Mouse (Mus musculus) regulatory T cell (primary cell): Measurements from ENCODE around the gene Kcnb1.

Experiments used
- in situ Hi-C: fragments of 300-600 bp; cut with MboI, MseI; formaldehyde crosslinking; loops from one replicate; pipeline ENCODE4 v1.15.1; 2025; ENCODE audit warnings: high pct_unique_total_duplicates

Kcnb1 gene

DNA sequence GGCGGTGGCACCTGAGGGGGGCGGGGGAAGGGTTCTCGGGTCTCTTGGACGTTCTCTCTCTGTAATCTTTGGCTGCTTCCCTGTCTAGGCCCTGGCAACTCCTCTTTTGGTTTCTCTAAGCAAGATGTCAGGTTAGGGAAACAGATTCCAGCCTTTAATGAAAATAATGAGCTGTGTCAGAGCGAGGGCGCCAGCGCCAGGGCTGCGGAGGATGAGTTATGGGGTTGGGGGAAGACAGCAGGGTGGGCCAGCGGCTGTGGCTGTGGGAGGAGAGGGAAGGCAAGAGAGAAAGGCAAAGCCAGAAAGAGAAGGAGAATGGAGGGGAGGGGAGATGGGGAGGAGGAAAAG is 60.4 kb downstream of the Kcnb1 start:
- in situ Hi-C loops = no loop called here

DNA sequence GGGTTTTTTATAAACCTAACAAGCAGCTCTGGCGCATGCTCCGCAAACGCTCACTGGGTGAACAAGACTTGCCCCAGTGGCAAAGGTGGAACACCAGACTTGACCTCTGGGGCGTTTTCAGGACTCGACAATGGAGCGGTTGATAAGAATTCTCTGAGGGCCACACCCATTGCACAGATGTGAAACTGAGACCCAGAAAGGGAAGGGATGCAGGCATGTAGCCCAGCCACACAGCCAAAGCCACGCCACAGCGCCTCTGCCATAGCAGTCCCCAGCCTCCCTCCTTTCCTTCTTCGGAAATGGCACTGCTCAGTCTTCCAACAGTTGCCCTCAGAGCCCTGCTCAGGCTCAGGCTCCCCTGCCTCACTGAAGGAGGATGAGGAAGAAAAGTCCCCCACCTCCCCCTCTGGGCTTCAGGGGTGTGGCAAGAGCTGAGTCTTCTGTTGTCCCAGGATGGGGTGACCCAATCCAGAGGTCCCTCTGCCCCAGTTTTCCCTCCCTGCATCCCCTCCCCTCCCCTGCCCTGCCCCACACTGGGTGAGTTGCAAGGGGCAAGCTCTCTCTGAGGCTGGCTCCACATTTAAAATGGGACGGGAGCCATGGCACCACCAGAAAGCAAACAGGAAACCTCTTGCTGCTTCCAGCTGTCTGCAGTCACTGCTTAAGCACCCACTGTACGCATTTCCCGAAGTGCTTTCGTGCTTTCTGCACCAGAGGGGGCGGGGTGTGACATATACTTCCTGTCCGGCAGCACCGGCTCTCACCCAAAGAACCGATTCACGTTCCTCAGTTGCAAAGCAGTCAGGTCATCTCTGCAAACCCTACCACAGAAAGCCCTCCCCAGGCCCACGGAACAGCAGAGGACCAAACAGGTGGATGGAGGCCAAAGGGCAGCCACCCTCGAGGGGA is 61.0 kb downstream of the Kcnb1 start:
- in situ Hi-C loops = no loop called here

DNA sequence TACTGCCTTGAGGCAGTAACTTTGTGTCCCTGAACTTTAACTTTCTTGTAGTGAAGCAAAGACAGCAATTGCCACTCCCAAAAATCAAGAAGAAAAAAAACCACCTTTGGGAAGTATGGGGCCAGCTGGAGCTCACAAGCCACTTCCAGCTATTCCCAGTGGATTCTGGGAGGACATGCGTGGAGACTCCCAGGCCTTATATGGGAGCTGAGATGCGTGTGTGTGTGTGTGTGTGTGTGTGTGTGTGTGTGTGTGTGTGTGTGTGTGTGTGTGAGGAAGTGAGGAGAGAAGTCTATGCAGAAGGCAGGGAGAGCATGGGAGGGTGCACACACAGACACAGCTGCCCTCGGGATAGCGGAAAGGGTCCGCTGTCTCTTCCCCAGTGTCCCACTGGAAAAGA is 62.6 kb downstream of the Kcnb1 start:
- in situ Hi-C loops = no loop called here

DNA sequence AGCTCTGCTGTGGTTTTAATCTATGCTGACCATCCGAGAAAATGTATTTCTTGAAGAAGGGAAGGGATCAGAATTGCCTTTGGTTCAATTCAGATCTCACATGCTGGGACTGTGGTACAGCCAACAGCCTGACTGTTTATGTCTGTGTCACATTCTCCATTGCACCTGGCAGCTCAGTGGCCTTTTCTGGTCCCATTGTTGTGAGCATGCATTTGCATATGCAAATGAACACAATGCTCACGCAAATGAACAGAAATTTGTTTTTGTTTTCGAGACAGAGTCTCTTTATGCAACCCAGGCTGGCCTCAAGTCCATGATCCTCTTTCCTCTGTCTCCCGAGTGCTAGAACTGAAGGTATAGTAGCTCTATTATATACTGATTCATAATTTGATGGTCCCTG is 64.2 kb downstream of the Kcnb1 start:
- in situ Hi-C loops = no loop called here

DNA sequence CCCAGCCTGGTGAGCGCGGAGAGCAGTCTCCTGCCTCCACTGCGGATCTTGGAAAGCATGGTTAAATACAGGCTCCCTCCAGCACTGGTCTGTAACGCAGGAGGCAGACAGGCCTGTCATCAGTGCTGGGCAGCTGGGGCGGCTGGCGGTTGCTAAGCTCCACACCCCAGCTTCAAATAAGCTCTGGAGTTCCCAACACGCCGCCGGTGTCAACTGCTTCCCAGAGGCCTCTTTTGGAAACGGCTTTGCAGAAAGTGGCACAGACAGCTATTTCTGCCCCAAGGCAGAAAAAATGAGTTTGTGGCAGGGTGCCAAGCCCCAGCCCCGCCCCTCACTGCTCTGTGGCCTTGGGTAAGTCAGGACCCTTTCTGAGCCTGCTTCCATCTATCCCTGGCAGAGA is 66.0 kb downstream of the Kcnb1 start:
- in situ Hi-C loops = loop anchor here (5.0 kb wide), 1 partner anchor 83 kb away; no protein-coding TSS in a partner anchor

DNA sequence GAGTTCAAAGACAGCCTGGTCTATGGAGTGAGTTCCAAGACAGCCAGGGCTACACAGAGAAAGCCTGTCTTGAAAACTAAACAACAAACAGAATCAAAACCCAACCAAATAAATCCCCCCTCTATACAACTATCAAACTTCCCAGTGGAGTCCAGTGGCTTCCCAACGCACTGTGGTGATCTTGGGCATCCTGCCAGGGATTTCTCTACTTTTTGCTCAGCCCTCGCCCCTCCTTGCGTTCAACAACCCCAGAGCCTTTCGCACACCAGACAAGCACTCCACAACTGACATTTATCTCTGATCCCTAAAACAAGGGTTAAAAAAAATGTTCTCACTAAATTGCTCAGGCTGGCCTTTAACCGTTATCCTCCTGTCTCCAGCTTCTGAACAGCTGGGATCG is 67.2 kb downstream of the Kcnb1 start:
- in situ Hi-C loops = loop anchor here (5.0 kb wide), 1 partner anchor 85 kb away; no protein-coding TSS in a partner anchor

DNA sequence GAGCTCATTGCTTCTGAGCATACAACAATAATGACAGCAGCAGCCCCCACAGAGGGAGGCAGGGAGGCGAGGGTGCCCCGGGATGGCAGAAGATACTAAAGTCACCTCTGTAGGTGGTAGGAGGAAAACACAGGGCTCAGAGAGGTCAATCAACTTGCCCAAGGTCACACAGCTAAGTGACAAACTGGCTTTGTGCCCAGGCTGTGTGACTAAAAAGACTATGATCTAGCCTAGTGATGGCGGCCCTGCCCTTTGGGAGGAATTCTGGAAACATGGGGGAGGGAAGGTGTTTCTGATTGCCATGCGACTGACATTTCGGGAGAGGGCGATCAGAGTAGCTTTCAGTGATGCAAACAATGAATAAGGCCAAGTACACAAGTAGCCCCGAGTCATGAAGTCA is 68.0 kb downstream of the Kcnb1 start:
- in situ Hi-C loops = loop anchor here (5.0 kb wide), 1 partner anchor 85 kb away; no protein-coding TSS in a partner anchor

DNA sequence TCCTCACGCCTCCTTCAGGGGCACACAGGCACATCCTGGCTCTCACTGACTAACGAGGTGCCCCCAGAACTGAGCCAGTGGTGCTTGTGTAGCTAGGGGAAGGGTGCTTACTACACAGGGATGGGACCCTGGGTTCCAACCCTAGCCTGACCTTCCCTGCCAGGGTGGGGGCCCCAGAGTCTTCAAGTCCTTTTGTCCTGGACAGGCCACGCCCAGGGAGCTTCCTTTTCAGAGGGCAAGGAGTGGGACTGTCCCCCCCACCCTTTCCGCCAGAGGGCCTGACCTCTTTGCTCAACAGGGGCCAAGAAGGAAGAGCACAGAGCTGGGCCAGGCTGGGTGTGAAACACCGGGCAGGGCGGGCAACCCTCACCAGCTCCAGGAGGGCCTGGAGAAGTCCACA is 68.7 kb downstream of the Kcnb1 start:
- in situ Hi-C loops = loop anchor here (5.0 kb wide), 1 partner anchor 86 kb away; no protein-coding TSS in a partner anchor

DNA sequence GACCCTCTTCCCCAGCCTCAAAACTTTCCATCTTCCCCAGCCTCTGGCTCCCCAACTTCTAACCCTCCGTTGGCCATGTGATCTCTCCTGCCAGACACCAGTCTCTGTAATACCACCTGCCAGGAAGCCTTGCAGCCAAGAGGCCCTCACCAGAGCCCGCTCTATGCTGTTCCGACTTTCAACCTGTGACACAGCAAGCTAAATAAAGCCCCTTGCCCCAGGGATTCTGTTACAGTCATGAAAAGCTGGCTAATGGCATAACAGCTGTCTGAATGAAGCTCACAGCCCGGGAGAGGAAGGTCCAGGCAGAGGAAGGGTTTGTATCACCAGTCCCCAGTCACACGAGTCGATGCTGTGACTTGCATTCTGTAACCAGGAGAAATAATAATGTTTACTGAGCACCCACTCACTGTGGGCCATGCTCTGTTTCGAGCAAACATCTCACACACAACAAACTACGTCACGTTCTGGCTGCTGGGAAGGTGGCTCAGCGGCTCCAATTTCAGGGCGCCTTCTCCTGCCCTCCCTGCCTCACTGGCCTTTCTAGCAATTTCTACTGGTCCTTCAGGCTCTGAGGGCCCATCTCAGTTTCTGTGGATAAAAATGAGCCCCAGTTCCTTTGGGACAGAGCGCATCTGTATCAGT is 69.6 kb downstream of the Kcnb1 start:
- in situ Hi-C loops = loop anchor here (5.0 kb wide), 1 partner anchor 87 kb away; no protein-coding TSS in a partner anchor

DNA sequence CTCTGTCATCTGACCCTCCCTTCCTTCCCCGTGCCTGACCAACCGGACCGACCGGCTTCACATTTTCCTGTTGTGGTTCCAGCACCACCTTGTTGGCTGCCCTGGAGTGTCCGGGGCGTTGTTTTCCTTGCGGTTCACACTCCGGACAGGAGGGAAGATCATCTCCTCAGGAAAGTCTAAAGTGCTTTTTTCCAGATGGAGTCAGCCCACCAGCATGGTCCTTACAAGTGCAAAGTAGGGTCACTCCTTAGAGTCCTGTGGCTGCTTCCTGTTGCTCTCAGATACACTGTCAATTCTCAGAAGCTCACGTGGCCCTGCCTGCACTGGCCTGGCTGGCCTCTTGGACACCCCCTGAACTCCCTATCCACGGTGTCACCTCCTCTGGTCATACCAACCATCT is 71.9 kb downstream of the Kcnb1 start:
- in situ Hi-C loops = no loop called here

DNA sequence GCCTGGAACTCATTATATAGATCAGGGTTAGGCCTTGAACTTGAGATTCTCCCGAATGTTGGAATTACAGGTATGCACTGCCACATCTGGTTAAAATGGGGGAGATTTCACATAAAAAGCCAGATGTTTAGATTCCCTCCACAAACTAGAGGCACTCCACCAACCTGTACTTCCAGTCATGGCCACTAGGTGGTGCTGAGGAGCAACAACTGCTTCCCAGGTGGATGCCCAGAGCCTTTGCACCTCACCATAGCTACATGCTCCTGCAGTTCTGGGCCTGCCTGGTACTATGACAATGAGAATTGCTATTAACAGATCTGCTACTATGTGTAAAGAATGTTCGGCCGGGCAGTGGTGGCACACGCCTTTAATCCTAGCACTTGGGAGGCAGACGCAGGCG is 77.2 kb downstream of the Kcnb1 start:
- in situ Hi-C loops = no loop called here

DNA sequence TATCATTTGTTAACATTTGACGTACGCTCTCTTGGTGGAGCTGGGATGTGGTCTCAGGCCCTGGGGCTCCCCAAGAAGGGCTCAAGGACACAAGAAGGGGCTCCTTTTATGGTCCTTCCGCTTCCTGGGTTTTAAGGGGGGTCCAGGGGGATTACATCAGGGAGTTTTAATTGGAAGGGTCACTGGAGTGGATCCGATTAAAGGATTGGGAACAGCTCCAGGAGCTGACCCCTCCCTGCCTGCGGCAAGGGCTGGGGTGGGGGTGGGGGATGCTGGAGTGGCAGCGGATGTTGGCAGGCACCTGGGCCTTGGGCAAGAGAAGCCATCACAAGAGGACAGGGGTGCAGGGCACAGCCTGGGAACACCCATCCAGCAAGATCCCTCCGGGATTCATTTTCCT is 77.7 kb downstream of the Kcnb1 start:
- in situ Hi-C loops = no loop called here

DNA sequence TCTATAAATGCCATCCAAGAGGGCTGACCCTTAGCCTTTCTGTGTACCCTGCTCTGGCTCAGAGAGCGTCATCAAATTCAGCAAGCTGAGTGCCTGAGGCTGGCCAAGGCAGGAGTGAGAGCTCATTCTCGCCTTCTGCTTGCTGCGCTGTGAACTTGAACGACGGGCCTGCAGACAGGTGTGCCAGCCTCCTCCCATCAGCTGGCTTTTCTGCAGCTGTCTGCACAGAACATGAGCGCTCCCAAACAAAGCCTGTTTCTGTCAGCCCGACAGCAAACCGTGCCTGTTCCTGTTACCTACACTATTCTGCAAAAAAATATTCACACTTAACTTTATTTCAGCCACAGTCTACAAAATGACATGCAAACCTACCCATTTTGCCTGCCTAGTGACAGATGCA is 80.4 kb downstream of the Kcnb1 start:
- in situ Hi-C loops = no loop called here

DNA sequence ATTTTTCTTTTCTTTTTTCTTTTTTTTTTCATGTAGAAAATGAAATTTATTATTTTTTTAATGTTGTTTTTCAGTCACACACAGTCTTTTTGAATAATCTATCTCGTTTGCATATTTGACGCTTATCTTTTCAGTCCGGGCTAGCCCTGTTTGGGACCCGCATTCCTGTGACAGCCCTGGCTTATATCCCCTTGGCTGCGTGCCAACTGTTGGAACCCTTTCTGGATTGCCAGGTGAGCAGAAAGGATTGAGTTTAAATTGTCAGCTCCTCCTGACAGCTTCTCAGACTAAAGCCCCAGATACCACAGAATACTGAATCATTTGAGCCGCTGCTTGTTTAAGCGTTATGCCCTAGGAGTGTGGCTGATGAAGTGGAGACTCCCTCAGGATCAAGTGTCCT is 86.4 kb downstream of the Kcnb1 start:
- in situ Hi-C loops = no loop called here

DNA sequence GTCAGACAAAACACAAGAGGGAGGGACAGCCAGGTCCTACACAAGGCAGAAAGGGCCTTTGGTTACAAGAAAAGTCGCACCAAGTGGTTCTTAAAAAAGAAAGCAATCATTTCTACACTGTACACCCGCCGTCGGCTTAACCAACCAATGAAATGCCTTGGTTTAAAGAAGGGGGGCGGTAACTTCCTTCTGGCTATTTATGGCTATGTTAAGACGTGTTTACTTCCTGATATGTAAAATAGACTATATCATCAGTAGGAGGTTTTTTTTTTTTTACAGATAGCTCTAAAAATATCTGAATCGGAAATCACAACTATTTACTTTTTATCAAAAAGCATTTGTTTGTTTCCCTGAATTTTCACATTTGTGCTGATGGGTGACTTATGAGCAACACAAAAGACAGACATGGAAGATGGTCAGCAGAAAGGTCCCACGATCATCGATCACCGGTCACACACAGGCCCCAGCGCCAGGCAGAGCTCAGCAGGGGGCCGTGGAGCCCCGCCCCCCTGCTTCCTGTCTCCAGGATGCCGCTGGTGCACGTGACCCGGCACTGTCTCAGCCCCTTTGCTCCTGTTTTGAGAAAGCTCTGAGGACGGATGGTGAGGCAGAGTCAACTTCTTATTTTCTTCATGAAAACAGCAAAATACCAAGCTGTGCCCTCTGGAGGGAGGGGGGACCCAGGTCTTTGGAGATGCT is 88.1 kb downstream of the Kcnb1 start:
- in situ Hi-C loops = no loop called here

DNA sequence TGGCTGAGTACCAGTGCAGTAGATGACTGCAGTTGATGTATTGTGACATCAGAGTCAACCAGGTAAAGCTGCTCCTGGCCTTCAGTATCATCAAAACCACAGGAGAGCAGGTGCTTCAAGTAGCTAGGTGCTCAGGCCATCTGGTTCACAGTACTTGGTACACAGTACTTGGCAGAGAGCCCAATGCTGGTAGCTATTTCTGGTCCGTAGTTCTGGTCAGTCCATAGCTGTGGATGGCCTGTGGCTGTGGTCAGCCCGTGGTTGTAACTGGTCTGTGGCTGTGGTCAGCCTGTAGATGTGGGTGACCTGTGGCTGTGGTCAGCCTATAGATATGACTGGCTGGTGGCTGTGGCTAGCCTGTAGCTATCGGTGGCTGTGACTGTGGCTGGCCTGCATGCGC is 95.3 kb downstream of the Kcnb1 start:
- in situ Hi-C loops = no loop called here

DNA sequence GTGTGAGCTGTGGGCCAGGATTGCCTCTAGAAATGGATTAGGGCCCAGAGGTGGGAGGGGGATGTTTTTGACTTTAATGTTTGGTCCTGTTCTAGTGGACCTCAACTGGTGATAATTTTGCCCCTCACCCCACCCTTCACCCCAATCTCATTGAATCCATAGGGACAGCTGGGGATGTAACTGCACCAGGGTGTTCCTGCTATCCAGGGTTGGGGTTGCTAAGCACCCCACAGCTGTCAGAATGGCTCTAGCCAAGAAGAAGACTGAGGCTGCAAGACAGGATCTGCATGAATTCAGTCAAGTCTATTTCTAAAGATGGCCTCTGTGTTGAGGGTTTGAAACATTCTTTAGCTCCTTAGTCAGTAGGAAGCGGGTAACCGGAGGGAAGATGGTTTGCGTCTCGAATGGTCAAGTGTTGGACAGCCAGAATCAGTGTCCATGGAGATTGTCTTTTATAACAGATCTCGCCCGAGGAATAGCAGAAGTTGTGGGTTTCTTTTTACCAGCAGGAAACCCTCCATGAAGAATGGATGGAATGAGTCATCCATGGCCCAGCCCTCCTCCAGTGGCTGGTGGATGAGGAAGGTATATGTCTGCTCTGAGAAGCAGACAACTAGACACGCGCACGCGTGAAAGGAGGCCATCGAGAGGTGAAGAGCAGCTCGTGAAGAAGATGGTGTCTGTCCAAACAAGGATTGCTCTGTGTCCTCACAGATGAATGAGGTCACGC is 96.6 kb downstream of the Kcnb1 start:
- in situ Hi-C loops = no loop called here

DNA sequence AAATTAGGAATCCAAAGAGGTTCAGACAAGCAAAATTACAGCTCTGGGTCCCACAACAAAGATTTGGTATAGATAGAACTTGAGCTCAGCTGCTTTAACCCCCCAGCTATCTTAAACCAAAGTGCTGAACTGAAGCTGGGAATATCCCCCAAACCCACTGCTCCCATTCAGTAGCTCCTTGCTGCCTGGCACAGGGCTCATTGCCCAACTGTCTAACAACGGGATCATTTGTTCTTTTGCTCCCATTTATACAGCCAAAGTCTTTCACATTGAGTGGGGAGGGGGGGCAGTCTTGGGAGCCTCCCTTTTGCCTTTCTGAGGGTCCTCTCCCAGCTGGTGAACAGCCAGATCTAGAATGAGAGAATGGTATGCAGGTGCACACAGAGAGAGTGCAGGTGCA is 99.7 kb downstream of the Kcnb1 start:
- in situ Hi-C loops = no loop called here

DNA sequence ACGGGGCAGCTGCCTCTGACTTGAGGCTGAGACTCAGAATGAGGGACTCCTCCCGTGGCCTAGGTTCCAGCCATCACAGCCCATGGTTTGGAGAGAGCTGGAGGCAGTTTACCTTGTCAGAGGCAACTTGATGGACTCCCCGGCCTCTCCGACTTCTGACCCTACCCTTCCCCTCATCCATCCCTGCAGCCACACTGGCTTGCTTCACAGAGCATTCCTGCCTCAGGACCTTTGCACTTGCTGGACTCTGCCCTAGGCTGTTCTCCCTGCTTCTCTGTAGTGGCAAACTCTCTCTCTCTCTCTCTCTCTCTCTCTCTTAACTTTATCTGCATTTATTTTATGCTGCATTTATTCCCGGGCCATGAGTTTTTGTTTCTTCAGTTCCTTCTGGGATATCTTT is 103.1 kb downstream of the Kcnb1 start:
- in situ Hi-C loops = no loop called here

DNA sequence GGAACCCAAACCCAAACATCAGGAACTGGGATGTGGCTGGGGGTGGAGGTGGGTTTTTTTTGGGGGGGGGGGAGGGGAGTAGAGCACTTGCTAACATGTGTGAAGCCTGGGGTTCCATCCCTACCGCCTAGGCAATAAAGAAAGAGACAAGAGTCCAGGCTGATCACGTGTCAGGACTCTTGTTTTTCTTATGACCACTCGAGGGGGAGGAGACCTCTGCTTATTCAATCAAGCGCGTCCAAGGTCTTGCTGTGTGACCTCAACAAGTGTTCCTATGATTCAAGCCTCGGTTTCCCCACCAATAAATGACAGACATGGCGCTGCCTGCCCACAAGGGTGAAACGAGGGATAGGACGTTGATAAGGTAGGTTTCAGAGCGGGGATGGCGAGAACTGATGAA is 103.9 kb downstream of the Kcnb1 start:
- in situ Hi-C loops = no loop called here

DNA sequence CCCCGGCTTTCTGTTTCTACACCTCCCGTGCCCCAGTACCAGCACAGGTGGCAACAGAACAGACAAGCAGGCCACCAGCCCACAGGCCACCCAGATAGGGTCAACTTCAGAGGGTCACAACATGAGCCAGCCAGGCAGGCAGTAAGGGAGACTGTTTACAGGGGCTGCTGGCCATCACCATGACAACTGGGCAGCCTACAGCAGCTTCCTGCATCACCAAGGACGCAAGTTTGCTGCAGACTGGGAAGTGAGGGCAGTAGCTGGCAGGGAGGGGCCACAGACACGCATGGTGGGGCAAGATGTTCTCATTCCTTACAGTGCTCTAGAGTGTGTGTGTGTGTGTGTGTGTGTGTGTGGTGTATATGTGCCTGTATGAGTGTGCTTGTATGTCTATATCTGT is 108.3 kb downstream of the Kcnb1 start:
- in situ Hi-C loops = no loop called here

DNA sequence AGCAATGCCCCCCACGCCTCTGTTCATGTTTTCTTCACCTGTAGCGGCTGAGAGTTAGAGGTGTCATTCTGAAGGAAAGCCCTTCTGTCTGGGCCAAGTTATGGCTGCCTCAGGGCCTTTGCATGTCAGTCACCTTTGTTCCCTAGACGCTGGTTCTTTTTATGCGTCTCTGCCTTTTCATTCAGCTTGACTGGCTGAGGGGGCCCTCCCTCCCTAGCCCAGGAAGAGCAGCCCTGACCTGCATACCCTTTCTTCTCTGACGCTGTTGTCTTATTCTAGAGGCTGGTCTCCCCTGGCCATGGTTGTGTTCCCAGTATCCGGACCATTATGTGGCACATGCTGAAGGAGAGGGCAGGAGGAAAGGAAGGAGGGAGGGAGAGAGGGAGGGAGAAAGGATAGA is 108.8 kb downstream of the Kcnb1 start:
- in situ Hi-C loops = no loop called here
